Mouse (Mus musculus): ENCODE measurements around the gene Asb16.

GRCm38 (mm10) chr11:102291051-102291535 is 22.6 kb downstream of the Asb16 start:
- TF ChIP-seq CTCF (IDR thresholded peaks at IDR 0.05; ENCODE audit: low read depth, low read length) (no peak), POLR2A (IDR thresholded peaks at IDR 0.05; ENCODE audit: borderline replicate concordance, low read depth, low read length) (no peak)

All from bone marrow macrophage, adult 2 months (primary cell).